Mouse (Mus musculus): ENCODE results near the gene Zfp799.
"Not testable (repeated sequence)": the region's sequence is repeated elsewhere in the genome, so short reads cannot be mapped to it uniquely, and the experiment has no call there.

- not testable (repeated sequence) for TF ChIP-seq CTCF (IDR thresholded peaks at IDR 0.05; ENCODE audit: low read depth, low read length); TAL1 (conservative IDR thresholded peaks at IDR 0.05; ENCODE audit: low read depth, low read length); GATA1 (IDR thresholded peaks at IDR 0.05; ENCODE audit: borderline replicate concordance, low read length)
Measured at GRCm38 (mm10) chr17:32867266-32867665, 37.2 kb upstream of the Zfp799 start.

Data from G1E (cell line).